Mouse (Mus musculus) C2C12 (cell line): ENCODE measurements at regions not wholly inside any gene's neighbourhood (a gene's known extent, or its start where the extent isn't known, plus 50 kb on each side); places are given as distances from the start of the nearest gene placed in this dataset.

Source experiments
- CTCF ChIP-seq: IDR thresholded peaks from one replicate; pipeline ENCODE4 v1.5.1; 2011; ENCODE audit not compliant: control insufficient read depth, insufficient read depth, insufficient read length
- USF1 ChIP-seq: IDR thresholded peaks from one replicate; pipeline ENCODE4 v1.6.1; 2011; ENCODE audit warnings: low read depth, mild to moderate bottlenecking, control low read depth, moderate library complexity

GRCm38 (mm10) chr13:107500776-107501489, 479.0 kb upstream of the Kif2a start:
- no peak for TF ChIP-seq CTCF
- no peak for TF ChIP-seq USF1
